Mouse (Mus musculus) brain, embryonic 14.5 days (tissue): ENCODE measurements around the gene Btbd2.

Experiments
- CTCF ChIP-seq: fragments of 200-500 bp; IDR thresholded peaks from 2 replicates; pipeline ENCODE4 v1.5.1; 2012; ENCODE audit warnings: inconsistent platforms, mild to moderate bottlenecking, moderate library complexity, borderline replicate concordance; ENCODE audit not compliant: insufficient read depth, insufficient read length; ENCODE audit errors: extremely low read depth
- POLR2A ChIP-seq: fragments of 200-500 bp; IDR thresholded peaks from 2 replicates; pipeline ENCODE4 v1.6.1; 2012; ENCODE audit warnings: mild to moderate bottlenecking, inconsistent platforms, borderline replicate concordance; ENCODE audit not compliant: poor library complexity, insufficient read depth, insufficient read length, severe bottlenecking; ENCODE audit errors: extremely low read depth

GRCm38 (mm10) chr10:80618181-80618580 lies 38.7 kb downstream of the Btbd2 start:
- TF ChIP-seq CTCF (no peak), POLR2A (no peak)
